Mouse (Mus musculus) hindlimb bud, embryonic 11.5 days (tissue): ENCODE measurements around the gene Sgce.

Source experiments
- DNase-seq: peaks from one replicate; pipeline ENCODE4 v3.0.0-alpha.2; 2012; ENCODE audit warnings: low read depth, low spot score; ENCODE audit errors: extremely low spot score

Gene Sgce

DNA sequence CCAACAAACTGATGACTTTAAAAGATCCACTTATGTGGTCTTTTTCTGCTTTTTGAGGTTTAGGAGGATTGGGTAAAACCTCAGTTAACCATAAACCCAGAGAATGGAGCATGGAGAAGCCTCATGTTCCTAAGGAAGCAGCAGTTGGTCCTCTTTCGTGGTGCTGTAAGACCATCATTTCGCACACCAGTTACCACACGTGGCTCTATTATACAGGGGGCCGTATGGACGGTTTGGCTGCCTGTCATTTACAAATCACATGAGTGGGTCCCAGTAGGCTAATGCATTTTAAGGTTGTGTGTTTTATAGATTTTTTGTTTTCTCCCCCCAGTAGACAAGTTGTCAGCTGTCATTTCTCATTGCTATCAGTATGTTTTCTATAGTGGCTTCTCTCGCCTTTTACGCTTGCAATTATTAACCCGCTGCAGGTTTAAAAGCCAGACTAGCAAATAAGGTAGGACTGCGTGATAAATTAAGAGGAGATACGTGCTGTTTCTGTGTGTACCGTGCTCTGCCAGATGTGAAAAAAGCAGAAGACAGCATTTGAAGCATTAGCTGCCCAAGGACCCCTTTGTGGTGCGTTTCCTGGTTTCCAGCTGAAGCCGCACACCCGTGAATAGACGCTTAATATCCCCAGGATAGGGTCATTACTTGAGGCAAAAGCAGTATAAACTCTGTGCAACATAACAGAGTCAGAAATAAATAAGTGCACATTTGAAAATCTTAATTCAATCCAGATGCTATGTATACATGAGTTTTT is 22.8 kb downstream of the Sgce start:
- no peak for DNase-seq

DNA sequence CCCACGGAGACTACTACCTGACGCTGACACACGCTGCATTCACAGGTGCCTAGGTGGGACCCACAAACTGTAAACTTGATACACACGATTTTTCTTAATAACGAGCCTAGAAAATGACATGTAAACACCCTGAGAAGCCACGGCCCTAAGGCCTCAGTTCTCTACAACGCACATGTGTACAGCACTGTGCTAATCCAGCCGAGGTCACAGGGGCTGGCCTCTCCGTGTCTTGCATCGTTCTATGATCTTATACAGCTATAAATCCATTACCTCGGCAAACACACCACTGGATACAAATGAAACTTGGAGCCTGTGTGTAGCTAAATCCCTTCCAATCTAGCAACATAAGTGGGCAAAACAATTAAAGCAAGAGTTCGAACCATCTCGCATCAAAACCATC is 24.3 kb downstream of the Sgce start:
- DNase-seq: no peak

DNA sequence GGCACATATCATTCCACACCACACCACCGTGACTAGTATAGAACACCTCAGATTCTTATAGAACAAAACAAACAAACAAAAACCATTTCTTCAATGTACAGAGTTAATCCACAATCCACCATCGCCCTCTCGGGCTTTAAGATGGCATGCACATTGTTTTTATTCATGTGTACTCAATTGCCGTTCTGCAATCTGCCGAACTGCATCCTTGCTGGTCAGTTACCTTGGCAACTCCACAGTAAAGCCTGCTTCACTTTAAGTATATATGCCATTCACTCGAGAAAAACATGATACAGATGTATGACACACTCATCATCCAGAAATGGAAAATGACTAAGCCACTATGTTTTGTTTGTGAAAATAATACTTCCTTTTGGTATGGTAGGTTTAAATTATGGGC is 24.9 kb downstream of the Sgce start:
- DNase-seq: no peak

DNA sequence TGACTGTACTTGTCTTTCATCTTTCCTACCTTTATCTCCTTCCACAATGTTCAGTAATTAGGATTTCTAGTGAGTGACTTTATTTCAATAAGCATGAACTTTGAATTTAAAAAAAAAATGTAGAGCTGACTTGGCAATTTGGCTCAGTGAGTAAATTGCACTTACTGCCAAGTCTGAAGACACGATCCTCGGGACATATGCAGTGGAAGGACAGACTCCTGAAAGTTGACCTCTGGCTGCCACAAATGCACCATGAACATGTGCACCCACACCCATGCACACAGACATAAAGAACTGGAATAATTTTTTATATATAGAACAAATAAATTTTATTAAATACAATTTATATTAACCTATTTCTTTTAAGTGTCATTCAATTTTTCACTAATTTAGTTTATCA is 29.7 kb downstream of the Sgce start:
- DNase-seq: no peak

DNA sequence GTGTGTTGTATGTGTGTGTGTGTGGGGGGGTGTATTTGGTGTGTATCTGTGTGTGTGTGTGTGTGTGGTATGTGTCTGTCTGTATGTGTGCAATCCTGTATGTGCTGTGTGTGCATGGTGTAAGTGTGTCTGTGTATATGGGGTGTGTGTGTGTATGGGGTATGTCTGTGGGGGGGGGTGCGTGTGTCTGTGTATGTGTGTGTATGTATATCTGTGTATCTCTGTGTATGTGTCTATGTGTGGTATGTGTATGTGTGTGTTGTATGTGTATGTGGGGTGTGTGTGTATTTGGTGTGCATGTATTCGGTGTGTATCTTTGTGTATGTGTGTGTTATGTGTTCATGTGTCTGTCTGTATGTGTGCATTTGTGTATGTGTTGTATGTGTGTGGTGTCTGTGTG is 30.8 kb downstream of the Sgce start:
- DNase-seq: no peak

DNA sequence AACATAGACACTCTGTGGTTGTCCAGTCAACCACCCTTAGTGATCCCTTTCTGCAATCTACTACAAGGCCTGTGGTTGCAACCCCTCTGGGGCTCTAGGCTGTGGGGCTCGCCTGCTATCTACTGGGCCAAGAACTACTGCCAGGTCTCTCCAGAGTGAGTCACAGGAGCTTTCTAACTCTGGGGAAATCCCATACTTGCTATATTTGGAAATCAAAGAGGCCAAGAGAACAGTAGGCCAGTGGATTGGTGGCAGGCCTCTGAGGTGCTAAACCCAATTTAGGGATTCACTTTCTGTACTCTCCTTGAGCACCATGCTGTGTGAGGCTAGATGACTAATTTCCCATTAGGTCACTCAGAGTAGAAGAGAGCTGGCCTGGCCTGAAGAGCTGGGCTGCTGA is 38.0 kb downstream of the Sgce start:
- no peak for DNase-seq

DNA sequence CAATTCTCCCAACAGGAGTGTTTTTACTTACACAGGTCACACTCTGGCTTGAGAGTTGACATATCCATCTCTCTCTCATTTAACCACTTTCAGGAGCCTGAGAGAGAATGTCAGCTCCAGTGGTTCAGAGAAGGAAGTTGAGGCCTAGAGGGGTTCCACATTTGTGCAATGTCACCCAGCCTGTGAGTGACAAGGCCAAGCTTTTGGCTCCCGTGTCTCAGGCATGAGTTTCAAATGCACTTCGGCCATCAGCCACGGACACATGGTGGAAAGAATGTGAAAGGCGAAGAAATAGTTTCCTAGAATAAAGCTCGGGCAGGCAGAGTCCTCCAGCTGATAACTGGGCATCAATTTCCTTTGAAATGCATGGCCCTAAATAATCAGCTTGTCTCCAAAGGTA is 40.6 kb downstream of the Sgce start:
- DNase-seq: no peak

DNA sequence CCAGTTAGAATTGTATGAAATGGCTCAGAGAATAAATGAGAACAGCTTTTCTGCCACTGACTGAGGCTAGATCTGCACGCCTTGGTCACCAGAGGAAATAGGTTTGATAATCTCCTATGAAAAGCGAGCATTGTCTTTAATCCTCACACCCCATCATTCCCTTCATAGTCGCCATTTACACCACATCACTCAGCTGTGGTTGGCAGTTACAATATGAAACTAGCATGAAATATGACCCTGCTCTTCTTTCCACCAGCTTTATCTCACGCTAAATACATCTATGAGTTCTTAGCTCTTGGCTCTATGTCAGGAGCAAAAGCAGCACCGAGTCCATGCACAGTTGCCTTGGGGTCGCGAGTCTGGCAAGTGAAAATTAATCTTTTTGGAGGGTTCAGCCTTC is 43.1 kb downstream of the Sgce start:
- no peak for DNase-seq

DNA sequence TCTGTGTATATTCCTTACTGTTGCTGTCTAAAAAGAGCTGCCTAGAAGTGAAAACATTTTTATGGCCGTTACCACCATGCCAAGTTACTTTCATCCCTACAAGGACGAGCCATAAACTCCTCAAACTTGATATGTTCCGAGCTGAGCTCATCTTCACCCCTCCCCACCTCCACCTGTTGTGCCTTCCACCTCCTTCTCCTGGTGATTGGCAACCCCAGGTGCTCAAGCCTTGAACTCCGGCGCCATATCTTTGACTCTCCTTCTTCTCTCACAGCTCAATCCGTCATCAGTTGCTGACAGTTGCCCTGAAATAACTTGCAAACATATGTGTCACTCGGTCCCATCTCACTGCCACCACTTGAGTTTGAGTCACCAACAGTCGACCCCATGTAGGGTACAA is 45.4 kb downstream of the Sgce start:
- no peak for DNase-seq

DNA sequence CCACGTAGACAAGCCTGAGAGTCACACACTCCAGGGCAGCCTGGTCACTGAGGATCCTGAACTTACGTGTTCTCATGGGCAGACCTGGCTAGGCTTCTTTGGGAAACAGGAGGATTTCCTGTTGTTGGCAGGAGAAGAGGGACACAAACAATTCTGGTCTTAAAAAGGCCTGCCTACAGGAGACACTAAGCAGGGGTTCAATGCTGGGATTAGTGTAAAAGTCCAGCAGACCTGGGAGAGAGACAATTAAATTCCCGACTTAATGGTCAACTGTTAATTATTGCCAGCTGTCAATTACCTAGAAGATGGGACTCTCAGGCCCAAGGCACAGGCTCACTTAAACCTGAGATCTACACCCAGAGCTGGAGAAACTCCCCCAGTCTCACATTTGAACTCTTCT is 51.2 kb downstream of the Sgce start:
- peak; percentile 56 for DNase-seq

DNA sequence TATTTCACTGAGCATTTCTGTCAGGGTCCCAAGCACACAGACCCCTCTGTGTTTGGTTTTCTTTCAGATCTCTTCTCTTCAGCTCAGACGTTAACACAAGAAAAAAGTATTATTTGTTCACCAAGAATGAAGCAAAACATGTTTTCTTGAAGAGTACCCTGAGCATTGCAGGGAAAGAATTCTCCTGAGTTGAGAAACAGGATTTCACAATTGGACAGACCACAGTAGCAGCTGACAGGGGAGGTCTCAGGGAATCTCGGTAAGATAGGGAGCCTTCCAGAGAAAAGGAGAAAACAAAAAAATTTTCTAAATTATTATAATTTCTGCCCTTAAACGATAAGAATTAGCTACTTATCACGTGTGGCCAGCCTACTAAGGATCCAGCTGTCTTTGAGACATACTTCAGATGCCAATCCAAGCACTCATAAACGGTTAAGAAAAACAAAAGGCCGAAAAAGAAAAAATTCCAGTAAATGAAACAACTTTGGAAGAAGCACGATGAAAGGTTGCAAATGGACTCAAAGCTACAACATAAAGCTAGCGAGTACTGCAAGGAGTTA is 52.3 kb downstream of the Sgce start:
- no peak for DNase-seq

DNA sequence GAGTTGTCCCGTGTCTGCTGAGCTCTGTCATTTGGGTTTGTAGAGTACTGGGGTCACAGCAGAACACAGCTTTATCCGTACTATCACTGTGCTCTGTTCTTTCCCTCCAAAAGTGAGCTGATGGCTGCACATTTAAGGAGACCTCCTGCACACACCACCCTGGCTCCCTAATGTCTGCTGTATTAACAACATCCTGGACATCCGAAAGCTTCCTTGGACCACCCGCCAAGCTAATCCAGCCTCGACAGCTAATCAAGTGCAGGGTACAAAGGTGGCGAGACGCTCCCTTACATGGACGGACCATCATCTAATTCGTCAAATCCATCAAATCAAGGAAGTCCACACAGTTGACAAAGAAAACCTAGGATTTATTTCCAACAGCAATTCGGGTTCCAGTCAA is 53.5 kb downstream of the Sgce start:
- DNase-seq: no peak

DNA sequence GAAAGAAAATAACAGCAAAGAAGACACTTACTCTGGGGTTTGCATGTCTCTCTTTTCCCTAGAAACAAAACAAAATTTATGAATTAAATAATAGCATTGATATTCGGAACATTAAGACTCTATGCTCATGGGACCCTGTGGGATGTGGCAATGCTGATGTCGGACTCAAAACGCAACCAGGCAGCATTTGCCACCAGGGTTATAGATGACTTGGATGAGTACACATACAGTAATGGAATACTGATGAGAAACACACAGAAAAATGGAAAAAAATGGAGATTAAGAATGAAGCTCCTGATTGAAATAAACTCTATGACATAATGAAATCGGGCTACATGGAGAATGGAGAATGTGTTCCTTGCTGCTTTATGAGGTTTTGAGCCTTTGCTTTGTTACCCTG is 56.6 kb downstream of the Sgce start:
- DNase-seq: no peak

DNA sequence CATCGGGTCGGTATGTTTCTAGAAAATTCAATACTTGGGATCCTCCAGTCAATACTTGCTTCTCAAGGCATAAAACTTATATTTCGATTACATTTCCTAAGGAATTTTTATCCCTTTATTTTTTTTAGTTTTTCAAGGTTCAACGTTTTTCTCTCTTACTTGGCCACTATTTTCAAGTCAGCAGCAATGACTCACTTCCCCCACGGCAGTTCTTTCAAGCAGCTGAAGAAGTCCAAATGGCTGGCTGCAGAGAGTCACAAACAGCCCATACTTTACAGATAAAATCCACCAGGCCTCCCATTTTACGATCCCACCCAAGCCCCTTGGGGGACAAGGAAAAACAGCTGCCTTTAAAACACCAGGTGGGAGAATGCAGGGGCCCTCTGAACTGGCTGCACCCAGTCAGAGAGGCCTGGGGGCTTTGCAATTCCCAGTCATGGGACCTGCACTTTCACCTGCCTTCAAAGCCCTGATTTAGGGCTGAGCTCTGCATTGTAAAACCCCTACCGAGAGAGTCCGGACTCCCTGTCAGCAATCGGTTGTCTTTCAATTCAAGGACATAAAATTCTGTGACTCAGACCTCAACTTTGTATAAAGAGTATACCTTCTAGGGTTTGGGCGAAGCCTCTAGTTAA is 62.2 kb downstream of the Sgce start:
- no peak for DNase-seq

DNA sequence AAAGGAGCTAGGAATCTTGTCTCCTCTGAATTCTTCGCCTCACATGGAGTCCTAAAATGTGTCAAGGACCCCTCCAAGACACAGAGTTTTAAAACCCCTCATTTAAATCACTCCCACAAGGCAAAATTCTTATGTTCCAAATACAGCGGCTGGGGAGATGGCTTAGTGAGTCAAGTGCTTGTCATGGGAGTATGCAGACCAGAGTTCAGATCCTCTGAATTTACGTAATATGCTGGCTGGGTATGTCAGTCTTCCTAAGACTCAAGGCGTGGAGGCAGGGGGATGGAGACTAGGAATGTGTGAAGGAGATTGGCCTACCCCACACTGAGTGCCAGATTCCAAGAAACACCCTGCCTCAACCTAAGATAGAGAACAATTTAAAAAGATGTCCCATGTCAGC is 66.4 kb downstream of the Sgce start:
- DNase-seq: no peak

DNA sequence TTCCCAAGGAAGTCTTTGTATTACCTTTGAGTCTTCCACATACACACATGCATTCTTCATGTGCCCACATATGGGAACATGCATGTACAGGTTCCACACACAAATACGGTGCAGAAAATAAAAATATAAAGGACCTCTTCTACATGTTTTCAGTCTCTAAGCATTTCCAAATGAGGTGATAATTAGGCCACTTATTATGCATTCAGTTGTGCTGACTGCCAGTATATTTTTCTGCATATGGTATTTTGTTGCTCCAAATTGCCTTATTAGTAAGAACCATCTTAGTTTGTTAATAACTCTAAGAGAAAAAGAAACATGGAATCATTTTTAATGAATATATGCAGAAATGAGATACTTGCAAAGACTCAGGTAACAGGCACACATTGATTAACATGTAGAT is 67.0 kb downstream of the Sgce start:
- DNase-seq: no peak

DNA sequence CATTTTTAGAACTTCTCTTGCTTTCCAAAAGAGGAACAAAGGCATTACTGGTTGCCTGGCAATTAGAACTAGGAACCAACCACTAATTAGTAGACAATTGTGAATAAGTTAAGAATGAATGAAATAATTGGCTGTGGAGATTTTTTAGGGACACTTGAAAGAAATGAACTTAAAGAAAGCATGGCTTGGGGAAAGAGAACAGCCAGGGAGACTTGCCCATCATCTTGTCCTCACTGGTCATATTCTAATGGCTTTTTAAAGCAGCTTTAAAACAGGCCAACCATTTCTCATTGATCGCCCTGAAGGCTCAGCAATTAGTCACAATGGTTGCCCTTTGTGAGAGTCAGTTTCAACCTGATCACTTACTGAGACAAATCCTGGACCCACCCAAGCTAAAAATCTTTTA is 69.6 kb downstream of the Sgce start:
- no peak for DNase-seq

DNA sequence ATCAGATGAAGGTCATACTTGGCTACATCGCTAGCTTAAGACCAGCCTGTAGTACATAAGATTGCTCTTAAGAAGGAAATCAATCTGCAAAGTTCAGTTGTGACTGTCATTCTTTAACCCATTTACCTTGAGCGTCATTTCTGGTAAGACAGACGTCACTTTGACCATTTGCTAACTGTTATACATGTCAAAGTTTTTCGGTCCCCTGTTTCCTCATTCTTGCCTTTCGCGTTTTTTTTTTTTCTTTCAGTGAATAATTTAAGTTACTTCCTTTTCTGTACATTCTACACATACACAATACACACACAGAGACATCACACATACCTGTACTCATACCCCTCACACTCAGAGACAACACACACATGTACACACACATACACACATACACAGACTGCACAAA is 81.9 kb downstream of the Sgce start:
- no peak for DNase-seq

DNA sequence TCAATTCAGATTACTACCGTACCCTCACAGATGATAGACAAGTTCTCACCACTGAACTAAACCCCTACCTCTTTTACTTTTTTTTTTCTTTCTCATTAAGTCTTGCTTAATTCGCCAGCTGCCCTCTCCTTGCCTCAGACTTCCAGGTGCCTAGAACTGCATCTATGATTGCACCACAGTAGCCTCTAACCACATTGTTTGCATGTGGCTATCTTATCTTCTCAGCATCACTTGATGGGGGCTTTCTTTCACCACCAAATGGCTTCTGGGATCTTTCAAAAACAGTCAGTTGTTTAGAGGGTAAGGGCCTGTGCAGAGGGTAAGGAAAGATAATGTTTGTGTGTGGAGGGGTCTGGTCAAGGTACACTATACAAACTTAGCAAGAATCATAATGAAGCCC is 82.7 kb downstream of the Sgce start:
- no peak for DNase-seq

DNA sequence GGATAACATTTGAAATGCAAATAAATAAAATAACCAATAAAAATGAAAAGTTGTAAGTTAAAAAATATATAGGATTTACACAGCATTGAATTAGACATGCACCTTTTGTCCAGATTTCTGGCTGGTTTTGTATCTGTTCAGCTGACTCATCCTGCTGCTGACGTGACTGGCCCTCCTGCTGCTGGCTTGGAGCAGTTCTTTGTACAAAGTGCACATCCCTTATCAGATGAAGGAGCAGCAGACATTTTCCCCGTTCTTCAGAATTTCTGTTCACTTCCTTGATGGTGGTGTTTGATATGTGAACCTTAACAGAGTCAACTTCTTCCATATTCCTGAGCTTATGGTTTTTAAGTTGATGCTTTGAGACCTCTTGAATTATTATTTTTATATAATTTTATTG is 83.5 kb downstream of the Sgce start:
- no peak for DNase-seq

DNA sequence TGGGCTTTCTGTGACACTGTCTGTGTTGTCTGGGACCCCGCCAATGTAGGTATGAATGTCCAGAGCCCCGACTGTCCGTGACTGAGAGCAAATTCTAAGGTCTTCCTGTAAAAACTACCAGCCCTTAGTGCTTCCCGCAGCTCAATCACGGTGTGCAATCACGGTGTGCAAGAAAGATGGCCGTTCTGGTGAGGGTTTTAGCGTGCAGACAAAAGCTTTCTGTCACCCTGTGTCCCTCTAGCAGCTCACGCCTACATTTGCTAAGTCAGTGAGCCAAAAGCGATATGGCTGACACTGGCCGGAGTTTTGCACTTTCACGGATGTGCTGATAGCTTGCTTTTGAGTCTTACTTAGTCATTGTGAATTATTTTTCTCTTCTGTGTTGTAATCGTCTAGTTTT is 88.1 kb downstream of the Sgce start:
- no peak for DNase-seq

DNA sequence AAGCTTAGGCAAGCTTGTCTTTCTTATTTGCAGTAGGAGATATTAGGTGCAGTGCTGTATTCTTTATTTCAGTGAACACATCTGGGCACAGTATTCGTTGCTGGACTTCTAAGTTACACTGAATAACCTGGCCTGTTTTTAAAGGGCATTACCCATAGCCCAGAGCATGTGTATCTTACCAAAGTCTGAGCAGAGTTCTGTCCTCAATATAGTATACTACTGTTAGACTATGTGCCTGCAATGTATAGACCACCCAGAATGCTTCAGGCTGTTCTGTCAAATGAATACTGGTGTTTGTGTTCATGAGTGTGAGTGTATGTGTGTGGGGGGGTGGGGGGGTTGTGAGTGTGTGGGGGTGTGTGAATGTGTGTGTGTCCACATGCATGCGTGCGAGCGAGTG is 91.1 kb downstream of the Sgce start:
- no peak for DNase-seq

DNA sequence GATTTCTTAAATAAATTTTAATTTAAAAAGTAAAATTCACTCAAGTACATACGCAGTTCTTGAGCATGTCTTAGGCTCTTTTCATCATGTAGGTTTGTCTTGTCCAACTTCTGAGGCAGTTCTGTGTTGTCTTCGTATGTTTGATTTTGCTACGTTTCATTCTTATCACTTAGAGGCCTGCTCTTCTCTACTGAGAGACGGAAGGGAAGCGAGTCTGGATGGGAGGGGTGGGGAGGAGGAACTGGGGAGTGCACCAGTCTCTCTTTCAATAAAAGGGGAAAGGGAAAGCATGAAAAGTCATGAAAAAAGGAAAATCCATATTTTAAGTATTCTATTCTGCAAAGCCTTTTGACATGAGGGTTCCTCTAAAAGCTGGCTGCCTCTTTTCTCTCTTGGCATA is 91.5 kb downstream of the Sgce start:
- DNase-seq: no peak
